Mouse (Mus musculus) spleen, adult 2 months (tissue): ENCODE measurements at regions not wholly inside any gene's neighbourhood (a gene's known extent, or its start where the extent isn't known, plus 50 kb on each side); places are given as distances from the start of the nearest gene placed in this dataset.

Experiments used
- CTCF ChIP-seq: fragments of 200-500 bp; IDR thresholded peaks from 2 replicates; pipeline ENCODE4 v1.5.1; 2011; ENCODE audit warnings: mild to moderate bottlenecking, inconsistent platforms; ENCODE audit not compliant: insufficient read depth, insufficient read length, insufficient replicate concordance; ENCODE audit errors: extremely low read depth
- POLR2A ChIP-seq: fragments of 200-500 bp; IDR thresholded peaks from 2 replicates; pipeline ENCODE4 v1.6.1; 2011; ENCODE audit warnings: low read depth, low read length, inconsistent platforms

DNA sequence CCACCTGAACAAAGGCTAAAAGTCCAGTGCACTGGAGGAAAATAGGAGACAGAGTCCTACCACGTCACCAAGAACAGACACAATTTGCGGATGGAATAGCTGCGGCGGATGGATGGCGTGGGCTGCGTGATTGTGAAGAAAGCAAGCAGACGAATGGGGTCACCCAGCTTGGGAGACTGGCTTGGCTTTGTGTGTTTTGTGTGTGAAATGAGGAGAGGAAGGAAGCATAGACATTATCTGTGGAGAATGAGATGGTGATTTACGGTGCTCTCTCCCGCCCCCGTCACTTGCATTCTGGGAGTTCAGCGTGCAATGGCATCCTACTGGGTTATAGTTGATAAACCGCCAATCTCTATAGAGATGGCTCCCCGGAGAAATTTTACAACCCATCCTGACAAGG lies 252.1 kb upstream of the Gm10131 start:
- TF ChIP-seq CTCF (no peak), POLR2A (no peak)
